Mouse (Mus musculus) regulatory T cell (primary cell): Measurements from ENCODE around the gene Fjx1.

Experiments
- in situ Hi-C: fragments of 300-600 bp; cut with MboI, MseI; formaldehyde crosslinking; loops from one replicate; pipeline ENCODE4 v1.15.1; 2025; ENCODE audit warnings: high pct_unique_total_duplicates

The Fjx1 gene

DNA sequence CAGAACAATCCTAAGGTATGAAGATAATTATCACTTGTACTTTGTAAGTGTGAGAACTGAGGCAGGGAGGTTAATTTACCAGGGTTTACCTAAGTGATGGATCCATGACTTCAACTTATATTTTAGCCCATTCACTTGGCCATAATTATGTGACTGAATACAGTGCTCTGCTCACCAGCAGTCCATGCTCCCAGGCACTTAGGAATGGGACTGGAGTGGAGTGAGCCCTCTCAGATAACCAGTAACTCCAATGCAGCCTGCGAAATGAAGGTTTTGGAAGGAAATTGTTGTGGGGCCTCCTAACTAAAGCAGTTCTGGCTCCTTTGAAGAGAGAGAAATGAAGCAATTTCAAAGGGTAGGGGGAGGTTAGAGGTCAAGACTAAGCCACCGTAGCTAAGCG lies 25.9 kb downstream of the Fjx1 start:
- in situ Hi-C loops: no loop called here

DNA sequence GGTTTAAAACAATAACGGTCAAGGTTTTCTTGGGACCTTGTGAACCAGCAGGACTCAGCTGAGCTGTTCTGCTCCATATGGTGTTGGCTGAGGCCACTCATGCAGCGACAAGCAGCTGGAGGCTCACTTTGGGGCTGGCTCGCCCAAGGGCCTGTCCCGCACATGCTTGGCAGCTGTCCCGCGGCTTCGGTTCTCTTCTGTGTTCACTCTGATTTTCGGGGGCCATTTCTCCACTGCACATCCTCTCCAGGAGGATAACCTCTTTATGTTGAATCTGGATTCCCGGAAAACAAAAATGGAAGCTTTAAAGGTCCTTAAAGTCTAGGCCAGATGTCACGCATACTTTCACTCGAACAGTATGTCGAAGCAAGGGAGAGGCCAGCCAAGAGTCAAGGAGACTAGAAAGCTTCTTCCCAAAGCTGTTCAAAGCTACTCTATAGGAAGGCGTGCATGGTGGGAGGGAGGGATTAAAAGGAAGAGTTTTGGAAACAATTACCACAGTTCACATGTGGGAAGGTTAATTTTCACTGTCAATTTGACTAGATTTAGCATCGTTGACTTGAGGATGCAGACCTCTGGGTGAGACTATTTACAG lies 36.1 kb downstream of the Fjx1 start:
- in situ Hi-C loops: loop anchor here (10.0 kb wide), 1 partner anchor 439 kb away; no protein-coding TSS in a partner anchor

DNA sequence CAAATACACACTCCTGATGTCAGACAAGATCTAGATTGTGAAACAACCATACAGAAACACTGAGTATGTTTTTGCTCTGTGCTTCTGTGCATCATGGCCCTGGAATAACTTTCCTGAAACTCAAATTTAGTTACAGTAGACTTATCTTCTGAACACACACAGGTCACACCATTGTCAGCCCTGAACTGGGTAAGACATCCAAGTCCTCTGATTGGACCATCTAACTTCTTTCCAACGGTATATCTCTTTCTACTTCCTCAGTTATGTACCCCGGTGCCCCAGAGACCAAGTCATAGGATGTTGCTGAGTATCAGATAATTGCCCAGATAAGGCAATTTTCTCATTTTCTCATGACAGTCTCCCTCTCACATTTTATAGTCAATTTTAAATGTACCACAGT lies 39.6 kb downstream of the Fjx1 start:
- in situ Hi-C loops: loop anchor here (10.0 kb wide), 1 partner anchor 442 kb away; no protein-coding TSS in a partner anchor

DNA sequence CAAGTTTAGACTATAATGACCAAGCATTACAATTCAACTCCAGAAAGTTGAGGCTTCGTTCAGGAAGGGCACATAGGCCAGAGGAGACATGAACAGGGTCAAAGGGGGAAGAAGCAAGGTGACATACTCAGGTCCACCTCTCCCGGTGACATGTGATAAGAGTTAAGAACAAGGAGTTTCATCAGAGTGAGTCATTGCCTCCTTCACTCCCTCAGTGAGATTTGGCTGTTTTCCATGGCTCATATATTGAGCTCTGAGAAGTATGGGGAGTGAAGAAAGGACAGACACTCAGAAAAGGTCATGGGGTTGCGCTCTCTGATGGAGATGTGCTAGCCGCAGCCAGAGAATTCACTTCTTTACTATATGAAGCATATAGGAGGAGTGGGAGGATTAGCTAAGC lies 41.7 kb downstream of the Fjx1 start:
- in situ Hi-C loops: loop anchor here (10.0 kb wide), 1 partner anchor 444 kb away; no protein-coding TSS in a partner anchor

DNA sequence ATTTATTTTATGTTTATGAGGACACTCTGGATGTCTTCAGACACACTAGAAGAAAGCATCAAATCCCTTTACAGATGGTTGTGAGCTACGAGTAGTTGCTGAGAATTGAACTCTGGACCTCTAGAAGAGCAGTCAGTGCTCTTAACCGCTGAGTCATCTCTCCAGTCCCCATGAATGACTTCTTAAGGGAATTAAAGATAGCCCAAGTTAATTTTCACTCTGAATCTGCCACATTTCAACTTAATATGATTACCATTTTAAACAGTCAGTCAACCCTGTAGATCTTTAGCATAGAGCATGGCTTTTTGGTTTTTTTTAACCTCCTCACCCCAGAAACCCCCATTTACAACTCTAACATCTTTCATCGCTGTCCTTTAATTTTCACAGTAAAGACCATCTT lies 42.6 kb downstream of the Fjx1 start:
- in situ Hi-C loops: loop anchor here (10.0 kb wide), 1 partner anchor 445 kb away; no protein-coding TSS in a partner anchor

DNA sequence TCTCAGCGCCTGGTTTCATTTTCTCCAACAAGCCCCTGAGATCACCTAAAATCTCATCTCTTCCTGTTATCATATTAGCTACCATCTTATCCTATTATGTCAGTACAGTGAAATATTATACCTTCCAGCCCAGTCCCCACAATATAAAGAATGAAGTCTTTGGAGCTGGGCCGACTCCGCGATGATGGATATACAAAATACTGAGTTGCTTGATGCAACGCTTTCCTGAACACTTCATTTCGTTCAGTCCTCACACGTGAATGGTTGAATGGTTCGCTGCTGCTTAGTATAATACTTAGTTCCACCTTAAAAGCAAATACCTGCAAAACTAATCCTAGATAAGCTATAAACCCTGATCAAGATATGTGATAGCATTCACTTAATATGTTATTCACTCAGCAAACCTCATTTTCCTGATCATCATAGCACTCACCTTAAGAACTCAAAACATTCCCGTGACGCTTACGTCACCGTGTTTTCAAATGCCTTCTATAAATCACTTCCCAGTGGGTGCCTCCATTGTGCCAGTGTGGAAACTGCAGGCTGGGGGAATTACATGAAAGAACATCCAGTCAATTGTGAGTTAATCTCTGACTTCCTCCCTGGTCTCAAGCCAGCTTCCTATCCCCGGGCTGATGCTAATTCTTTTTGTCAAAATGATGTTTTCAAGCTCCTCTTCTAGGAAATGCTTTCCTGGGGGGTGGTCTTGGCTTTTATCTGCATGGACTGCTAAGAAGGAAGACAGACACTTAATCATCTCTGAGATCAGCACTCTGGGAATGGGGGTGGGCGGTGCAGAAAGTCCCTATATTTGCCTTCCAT lies 44.7 kb downstream of the Fjx1 start, which contains the start of gene Trim44:
Trim44 (minus strand) TSS at position 466 of the 822 bp plus-strand sequence.
- in situ Hi-C loops: no loop called here

DNA sequence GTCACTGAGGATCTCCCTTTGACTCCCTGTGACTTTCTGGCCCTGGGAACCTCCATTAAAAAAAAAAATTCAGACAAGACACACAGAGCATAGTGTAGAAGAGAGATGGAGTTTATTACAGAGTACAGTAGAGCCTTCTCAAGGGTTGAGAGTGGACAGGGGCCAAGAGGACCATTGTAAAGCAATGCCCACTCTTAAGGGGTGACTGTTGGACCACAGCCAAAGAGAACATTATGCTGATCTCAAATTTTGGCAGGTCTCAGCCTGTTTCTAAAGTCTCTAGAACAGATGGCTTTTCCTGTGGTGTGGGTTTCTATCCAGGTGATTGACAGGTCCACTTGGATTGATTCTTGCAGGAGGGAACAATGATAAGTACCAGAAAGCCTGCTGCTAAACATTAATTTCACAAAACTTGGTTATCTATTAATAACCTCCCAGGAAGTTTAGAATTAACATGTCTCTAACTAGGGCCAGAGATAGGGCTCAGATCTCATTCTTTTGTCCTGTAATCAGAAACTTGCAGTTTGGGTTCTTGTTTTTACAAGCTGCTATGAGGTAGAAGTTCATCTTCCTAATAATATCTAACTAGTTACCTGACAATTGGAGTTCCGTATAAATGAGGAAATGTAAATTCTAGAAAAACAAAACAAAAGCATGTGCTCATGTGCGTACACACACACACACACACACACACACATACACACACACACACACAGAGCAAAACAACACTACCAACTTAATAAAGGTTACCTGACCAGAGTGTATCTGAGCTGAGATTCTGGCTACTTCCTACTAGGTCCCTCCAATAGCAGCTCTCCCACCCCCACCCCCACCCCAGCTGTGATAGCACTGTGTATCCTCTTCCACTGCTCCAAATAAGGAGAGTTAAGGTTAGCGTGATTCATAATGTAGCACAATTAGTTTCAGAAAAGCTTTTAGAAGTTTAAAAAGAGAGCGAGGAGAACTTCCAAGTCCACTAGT lies 45.7 kb downstream of the Fjx1 start:
- in situ Hi-C loops: no loop called here

DNA sequence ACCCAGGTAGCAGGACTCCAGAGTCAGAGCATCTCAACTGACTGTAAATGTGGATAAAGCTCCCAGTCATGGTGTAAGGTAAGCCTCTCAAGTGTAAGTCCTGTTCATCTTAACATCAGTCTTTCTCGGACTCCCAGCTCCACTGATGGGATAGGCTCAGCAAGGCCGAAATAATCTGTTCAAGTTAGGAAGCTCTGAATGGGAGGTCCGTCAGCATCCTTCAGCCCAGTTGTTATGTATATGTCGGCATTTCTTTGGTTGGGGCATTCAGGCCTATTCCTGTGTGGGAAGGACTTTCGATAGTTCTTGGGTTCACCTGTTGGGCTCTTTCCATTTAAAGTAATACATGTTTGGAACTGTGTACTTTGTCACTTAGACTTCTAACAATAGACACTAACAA lies 48.3 kb downstream of the Fjx1 start:
- in situ Hi-C loops: no loop called here

DNA sequence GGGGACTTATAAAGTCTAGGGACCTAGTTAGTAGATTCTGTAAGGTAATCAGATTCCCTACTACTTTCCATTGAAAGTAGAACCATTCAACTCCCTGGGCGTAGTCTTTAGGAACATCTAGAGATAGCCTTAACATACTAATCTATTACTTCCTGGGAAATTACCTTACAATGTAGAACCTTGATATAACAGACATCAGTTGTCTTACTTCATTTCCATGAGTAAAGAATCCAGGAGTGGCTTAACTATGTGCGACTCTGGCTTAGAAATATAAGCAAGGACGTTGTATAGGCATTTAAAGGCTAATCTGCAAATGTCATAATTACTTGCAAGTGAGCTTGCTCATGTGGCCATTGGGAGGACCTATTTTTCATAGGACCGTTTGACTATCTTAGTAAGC lies 49.0 kb downstream of the Fjx1 start:
- in situ Hi-C loops: no loop called here

DNA sequence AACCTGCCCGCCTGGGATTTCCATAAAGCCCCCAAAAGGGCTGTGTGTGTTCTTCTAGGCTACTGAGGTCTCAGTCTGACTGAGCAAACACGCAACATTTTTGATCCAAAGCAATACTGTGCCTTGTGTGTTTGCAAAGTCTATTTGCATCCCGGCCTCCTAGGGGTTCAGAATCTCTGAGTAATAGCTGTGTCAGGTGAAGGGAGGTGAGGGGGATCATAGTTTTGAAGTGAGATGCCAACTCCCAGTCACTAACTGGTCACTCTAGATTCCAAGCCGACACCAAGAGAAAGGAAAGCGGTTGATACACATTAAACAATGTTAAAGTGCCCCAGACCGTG lies 51.0 kb downstream of the Fjx1 start:
- in situ Hi-C loops: no loop called here

DNA sequence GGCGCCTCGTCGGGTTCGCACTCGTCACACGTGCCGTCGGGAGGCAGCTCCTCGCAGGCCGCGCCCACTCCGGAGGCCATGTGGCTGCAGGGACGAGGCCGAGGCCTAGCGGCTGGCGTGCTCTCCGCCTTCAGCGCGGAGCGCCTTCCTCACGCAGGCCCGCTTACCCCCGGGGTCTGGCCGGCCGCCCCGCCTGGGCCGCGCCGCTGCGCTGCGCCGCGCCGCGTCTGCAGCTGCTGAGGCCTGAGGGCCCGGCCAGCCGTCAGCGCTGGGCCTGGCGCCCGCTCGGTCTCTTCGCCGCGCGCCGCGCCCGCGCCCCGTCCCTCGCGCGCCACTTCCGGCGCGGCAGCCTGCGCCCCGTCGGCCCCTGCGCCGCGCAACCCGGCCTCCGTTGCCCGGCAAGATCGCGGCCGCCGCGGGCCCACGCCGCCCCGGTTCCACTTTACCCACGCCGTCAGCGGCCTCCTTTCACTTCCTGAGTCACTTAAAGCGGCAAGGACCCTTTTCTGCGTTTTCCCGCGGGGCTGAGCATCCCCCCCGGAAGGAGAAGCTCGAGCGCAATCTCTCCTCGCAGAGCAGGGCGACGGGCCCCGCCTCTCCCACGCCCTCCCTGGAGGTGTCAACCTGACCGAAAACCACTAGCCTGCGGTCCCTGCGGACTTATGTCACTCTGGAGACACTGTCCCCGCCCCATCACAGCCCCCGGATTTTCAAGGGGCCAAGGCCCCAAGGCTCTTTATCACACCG lies 51.5 kb downstream of the Fjx1 start:
- in situ Hi-C loops: no loop called here

DNA sequence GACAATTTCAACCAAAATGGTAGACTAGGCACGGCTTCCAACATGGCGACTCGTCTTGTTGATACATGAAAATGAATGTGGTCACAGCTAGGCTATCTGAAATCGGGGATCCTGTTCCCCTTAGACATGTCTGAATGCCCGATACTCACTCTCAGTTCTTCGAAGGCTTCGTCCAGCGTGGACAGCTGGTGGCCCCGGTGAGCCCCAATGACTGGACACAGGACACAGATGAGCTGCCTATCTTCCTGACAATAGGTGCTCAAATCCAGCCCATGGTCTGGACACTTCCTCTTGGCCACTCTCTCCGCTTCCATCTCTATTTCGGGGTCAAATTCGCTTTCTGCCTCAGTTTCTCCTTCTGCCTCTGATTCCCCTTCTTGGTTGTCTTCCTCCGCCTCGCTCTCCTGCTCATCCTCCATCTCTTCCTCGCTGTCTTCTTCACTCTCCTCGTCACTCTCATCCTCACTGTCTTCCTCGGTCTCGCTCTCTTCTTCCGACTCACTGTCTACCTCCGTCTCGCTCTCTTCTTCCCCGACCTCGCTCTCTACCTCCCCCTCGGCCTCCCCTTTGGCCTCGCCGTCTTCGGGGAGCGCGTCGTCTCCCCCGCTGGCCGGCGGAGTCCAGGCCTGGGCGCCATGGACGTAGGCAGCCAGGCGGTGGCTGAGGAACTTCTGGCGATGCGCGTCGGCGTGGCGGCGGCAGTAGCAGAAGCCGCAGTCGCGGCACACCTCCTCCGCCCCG lies 52.3 kb downstream of the Fjx1 start:
- in situ Hi-C loops: loop anchor here (25.0 kb wide), 2 partner anchors 1287 to 1787 kb away; no protein-coding TSS in a partner anchor
